Mouse (Mus musculus) forebrain, embryonic 10.5 days (tissue): ENCODE results near the gene Ttc22. TPM values are rescaled to one million over a fixed set of nuclear protein-coding genes. Genes with fewer than 3 reads are reported as not detected.

Source experiments
- DNase-seq: peaks from one replicate; pipeline ENCODE4 v3.0.0-alpha.2; 2017; ENCODE audit warnings: low spot score; ENCODE audit errors: extremely low spot score
- H3K27ac ChIP-seq: fragments of 300-500 bp; sonication (generic); 2 replicates; pipeline ENCODE4 v1.5.1; 2016; ENCODE audit warnings: mild to moderate bottlenecking
- H3K27me3 ChIP-seq: fragments of 300-500 bp; sonication (generic); 2 replicates; pipeline ENCODE4 v1.6.1; 2016; ENCODE audit warnings: mild to moderate bottlenecking; ENCODE audit not compliant: poor library complexity, severe bottlenecking
- H3K36me3 ChIP-seq: fragments of 300-500 bp; sonication (generic); replicated peaks from 2 replicates; pipeline ENCODE4 v1.6.1; 2016; ENCODE audit warnings: mild to moderate bottlenecking, moderate library complexity
- H3K4me1 ChIP-seq: fragments of 300-500 bp; sonication (generic); 2 replicates; pipeline ENCODE4 v1.6.1; 2016
- H3K4me3 ChIP-seq: fragments of 300-500 bp; sonication (generic); 2 replicates; pipeline ENCODE4 v1.5.1; 2016; ENCODE audit warnings: mild to moderate bottlenecking, moderate library complexity
- H3K9me3 ChIP-seq: fragments of 300-500 bp; sonication (generic); 2 replicates; pipeline ENCODE4 v1.6.1; 2016; ENCODE audit warnings: mild to moderate bottlenecking, moderate library complexity
- WGBS: fragments of 180-500 bp; shearing (Covaris S2); methylation state at CpG from one replicate; pipeline ENCODE4 v1.1.7; 2016; 5-methylcytosine and 5-hydroxymethylcytosine counted together
- polyA plus RNA-seq: library from polyadenylated mRNA; unstranded; fragments of >200 nt; fragmentation: Nextera tagmentation; extraction: Ambion mirVana; gene quantifications from 2 replicates; pipeline ENCODE4 v1.2.1, GENCODE M21; 2016

The Ttc22 gene
- polyA plus RNA-seq, 1 experiment from 2014 or later: not detected

GRCm38 (mm10) chr4:106680955-106681354 is 58.7 kb downstream of the Ttc22 start:
- WGBS: 56% methylated on average over 2 of the region's 2 CpGs
- Histone ChIP-seq H3K9me3 (no peaks in the 10 kb centered on the region; the same call in 1 of the 2 replicates), H3K4me1 (peaks cover 11% of the 10 kb centered on the region), H3K27me3 (no peaks in the 10 kb centered on the region; the same call in 1 of the 2 replicates), H3K27ac (no peak overlapping the region), H3K4me3 (no peak overlapping the region), H3K36me3 (peaks cover 15% of the 10 kb centered on the region)
- no peak for DNase-seq

GRCm38 (mm10) chr4:106688636-106689296 is 66.5 kb downstream of the Ttc22 start:
- no peak overlapping the region for H3K27ac ChIP-seq
- no peaks in the 10 kb centered on the region; the same call in 1 of the 2 replicates for H3K9me3 ChIP-seq
- no peak for DNase-seq
- H3K36me3 ChIP-seq: no peaks in the 10 kb centered on the region
- 61% methylated on average over 3 of the region's 3 CpGs for WGBS
- no peaks in the 10 kb centered on the region for H3K27me3 ChIP-seq
- no peak overlapping the region for H3K4me3 ChIP-seq
- no peaks in the 10 kb centered on the region; the same call in 1 of the 2 replicates for H3K4me1 ChIP-seq

Other genes starting within 250 kb of the Ttc22 start
- 5.9 and 6.9 TPM in 2 replicates for gene Pcsk9, start 158.1 kb upstream of the Ttc22 start, polyA plus RNA-seq
- gene Bsnd, start 130.1 kb upstream of the Ttc22 start, polyA plus RNA-seq: not detected in 2 replicates
- gene Dhcr24, start 61.4 kb upstream of the Ttc22 start, polyA plus RNA-seq: 10.5 and 11.7 TPM in 2 replicates
- gene Lexm, start 5.2 kb upstream of the Ttc22 start, polyA plus RNA-seq: 0.36 TPM in 1 of 2 replicates, not detected in the other
- 14.9 and 19.7 TPM in 2 replicates for gene Pars2, start 28.6 kb downstream of the Ttc22 start, polyA plus RNA-seq
- gene Ttc4, start 56.5 kb downstream of the Ttc22 start, polyA plus RNA-seq: 105 and 114 TPM in 2 replicates
- 0.06 and 0.12 TPM in 2 replicates for gene Mroh7, start 108.5 kb downstream of the Ttc22 start, polyA plus RNA-seq
- gene Fam151a, start 111.5 kb downstream of the Ttc22 start, polyA plus RNA-seq: 0.09 TPM in 1 of 2 replicates, not detected in the other
- gene Acot11, start 182.6 kb downstream of the Ttc22 start, polyA plus RNA-seq: 1.9 and 2.1 TPM in 2 replicates